Mouse (Mus musculus) gastrocnemius, adult 2 months (tissue): ENCODE results near the gene Uso1. TPM values are rescaled to one million over a fixed set of nuclear protein-coding genes. Genes with fewer than 3 reads are reported as not detected.
A peak's percentile ranks its signal among the peaks of the same experiment; 100 is the strongest.
"Not testable (repeated sequence)": the region's sequence is repeated elsewhere in the genome, so short reads cannot be mapped to it uniquely, and the experiment has no call there.

Source experiments
- DNase-seq: peaks from one replicate; pipeline ENCODE4 v3.0.0; 2022
- H3K27ac ChIP-seq: fragments of 200-600 bp; 2 replicates; pipeline ENCODE4 v1.8.1; 2022; ENCODE audit warnings: mild to moderate bottlenecking
- H3K4me3 ChIP-seq: fragments of 200-600 bp; 2 replicates; pipeline ENCODE4 v1.8.1; 2022; ENCODE audit warnings: mild to moderate bottlenecking, moderate library complexity
- CTCF ChIP-seq: fragments of 200-600 bp; IDR thresholded peaks from 2 replicates; pipeline ENCODE4 v1.8.1; 2022; ENCODE audit warnings: antibody characterized with exemption, mild to moderate bottlenecking, moderate library complexity
- intact Hi-C: fragments of 180-260 bp; cut with DNase I; formaldehyde crosslinking; loops from one replicate; pipeline ENCODE4 v1.15.1; 2025
- total RNA-seq, 2 experiments: library from RNA; stranded (reverse); gene quantifications; 2 replicates each; pipeline ENCODE4 v1.2.3; 2021

Gene Uso1
- total RNA-seq, 2 experiments from 2014 or later, result 63.2 to 72.3 TPM

DNA sequence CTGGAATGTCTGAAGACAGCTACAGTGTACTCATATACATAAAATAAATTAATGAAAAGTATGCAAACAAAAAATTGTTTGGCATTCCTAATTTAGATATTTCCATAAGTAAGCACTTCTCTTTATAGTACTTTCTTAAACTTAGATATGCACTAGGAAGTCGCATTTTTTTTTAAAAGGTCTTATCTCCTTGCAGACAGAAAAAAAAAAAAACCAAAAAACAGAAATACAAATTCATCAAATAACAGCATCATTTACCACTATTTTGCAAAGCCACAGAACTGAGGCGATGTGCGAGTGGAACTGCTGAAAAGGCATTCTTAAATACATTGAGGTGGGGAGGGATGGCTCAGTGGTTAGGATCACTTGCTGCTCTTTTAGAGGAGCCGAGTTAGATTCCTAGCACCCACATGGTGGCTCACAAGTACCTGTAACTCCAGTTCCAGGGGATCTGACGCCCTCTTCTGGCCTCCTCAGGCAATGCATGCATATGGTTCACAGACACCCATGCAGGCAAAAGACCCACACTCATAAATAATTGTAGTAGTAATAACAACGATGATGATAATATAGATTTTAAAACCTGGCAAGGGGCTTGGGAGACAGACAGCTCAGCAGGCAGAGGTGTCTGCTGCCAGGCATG is 7.6 kb upstream of the Uso1 start:
- intact Hi-C loops, result no loop called here
- H3K4me3 ChIP-seq, result no peak overlapping the region
- H3K27ac ChIP-seq, result no peak overlapping the region
- no peak for DNase-seq
- 0 out of 2 replicates have a peak, but pooled peaks have one; percentile 4 for TF ChIP-seq CTCF

DNA sequence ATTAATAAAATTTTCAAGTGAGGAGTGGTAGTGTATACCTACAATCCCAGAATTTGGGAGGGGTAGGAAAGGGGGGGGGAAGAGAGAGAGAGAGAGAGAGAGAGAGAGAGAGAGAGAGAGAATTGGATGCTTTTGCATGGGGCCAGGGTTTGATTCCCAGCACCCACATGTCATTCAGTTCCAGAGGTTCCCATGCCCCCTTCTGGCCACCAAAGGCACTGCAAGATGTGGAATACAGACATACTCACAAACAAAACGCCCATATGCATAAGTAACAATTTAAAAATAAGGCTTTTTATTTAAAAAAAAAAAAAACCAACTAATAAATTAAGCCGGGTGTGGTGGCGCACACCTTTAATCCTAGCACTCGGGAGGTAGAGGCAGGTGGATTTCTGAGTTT is 5.6 kb upstream of the Uso1 start:
- intact Hi-C loops, result no loop called here
- no peak for DNase-seq
- peak; percentile 24 for TF ChIP-seq CTCF

DNA sequence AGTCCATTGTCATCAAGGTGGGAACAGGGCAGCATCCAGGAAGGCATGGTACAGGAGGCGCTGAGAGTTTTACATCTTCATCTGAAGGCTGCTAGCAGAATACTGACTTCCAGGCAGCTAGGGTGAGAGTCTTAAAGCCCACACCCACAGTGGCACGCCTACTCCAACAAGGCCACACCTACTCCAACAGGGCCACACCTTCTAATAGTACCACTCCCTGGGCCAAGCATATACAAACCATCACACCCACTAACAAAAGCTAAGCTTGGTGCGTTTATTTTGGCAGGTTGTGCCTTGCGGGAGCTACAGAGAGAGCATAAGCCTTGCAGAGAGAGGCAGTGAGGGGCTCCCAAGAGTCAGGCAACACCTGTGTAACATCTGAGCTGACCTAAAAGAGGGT is 4.7 kb upstream of the Uso1 start:
- DNase-seq, H3K27ac ChIP-seq, H3K4me3 ChIP-seq, intact Hi-C loops: not testable (repeated sequence)

More for the DNA sequence above, 5.6 kb upstream of the Uso1 start:
- Histone ChIP-seq H3K4me3 (no peak overlapping the region), H3K27ac (no peak overlapping the region)

DNA sequence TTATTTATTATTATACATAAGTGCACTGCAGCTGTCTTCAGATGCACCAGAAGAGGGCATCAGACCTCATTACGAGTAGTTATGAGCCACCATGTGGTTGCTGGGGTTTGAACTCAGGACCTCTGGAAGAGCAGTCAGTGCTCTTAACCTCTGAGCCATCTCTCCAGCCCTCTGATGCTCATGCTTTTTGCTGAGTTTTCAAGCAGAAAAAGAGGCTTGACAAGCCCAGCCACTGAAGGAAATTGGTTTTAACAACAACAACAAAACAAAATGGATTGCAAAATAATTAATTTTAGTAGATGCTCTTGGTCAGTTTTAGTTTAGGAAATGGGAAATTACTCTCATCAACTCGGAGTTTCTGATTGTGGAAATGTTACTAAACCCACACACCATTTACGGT is 2.8 kb upstream of the Uso1 start:
- TF ChIP-seq CTCF, result no peak
- intact Hi-C loops, result loop anchor here (5.0 kb wide), 1 partner anchor 53 kb away; the partner anchor contains the start of gene G3bp2
- DNase-seq, result no peak
- Histone ChIP-seq H3K27ac (no peak overlapping the region), H3K4me3 (no peak overlapping the region)

DNA sequence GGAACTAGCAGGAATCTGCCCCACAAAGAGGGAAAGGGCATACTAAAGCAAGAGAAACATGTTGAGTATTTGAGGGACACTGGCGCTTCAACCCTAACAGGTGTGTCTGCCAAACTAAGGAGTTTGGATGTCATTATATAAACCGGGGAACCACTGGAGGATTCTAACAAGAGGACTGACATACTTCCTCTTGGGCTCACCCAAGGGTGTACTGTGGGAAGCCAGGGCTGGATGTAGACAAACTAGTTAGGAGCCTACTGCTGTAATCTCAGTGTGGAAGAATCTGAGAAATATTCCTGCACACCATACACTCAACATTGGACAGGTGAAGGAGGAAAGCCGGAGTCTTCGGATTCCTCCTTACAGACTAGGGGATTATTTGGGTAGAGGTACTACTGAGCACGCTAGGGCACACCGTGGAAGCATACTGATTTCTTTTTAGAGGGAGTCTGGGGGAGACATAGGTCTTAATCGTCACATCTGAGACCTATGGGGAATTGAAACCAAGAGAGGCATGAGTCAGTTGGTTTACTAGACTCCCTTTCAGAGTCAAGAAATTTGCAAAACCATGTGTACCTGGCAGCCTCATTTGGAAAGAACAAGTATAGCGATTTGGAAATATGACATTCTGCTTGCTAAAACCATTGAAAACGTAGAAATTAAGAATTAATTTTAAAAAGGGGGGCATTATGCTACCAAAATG is 1.1 kb upstream of the Uso1 start:
- no peak for TF ChIP-seq CTCF
- no peak for DNase-seq
- intact Hi-C loops, result loop anchor here (1.0 to 5.0 kb wide), 2 partner anchors 54 to 174 kb away; partner anchors contain the start of gene G3bp2
- H3K27ac ChIP-seq, result peak overlapping the region; percentile 99
- peak overlapping the region; percentile 77 for H3K4me3 ChIP-seq

DNA sequence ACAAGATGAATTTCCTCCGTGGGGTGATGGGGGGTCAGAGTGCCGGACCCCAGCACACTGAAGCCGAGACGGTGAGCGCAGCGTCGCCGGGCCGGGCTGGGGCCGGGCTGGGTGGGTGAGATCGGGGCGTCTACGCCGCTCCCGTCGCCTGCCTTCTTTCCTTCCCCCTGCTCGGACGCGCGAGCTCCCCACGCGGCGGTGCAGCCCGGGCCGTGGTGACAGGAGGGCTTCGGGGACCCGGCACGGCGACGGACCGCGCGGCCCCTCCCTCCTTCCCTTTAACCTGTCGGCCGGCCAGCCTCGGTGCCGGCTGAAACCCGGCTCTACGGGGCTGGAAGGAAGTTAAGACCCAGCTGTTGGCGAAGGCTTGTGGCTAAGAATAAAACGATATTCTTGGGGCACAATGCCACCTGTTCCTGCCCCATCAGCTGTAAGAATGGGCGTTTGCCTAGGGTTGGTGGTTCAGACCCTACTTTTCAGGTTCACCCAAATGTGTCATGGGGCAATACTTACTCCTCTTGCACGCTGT is 419 bp downstream of the Uso1 start:
- H3K27ac ChIP-seq, result peak overlapping the region; percentile 99
- H3K4me3 ChIP-seq, result peak overlapping the region; percentile 77
- TF ChIP-seq CTCF, result peak; percentile 14; the same call in 1 of the 2 replicates
- intact Hi-C loops, result loop anchor here (5.0 kb wide), 1 partner anchor 56 kb away; the partner anchor contains the start of gene G3bp2
- peak; percentile 82 for DNase-seq

DNA sequence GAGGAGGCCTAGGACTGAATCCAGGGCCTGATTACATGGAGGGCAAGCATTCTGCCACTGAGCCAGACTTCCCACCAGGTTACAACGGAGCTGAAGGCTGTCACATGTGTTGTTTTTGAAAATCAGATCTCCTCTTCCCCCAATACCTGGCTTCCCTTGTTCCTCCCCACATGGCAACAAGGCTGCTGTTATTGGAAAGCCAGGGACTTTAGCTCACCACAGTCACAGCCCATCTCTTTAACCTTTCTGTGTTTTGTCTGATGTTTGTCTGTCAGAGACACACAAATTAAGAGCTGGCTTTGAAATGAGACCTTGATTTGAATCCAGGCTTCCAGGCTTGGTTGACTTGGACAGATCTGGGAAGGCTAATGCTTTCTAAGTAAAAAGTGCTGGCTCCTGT is 1.5 kb downstream of the Uso1 start:
- no peak for DNase-seq
- no peak for TF ChIP-seq CTCF
- Histone ChIP-seq H3K4me3 (peak overlapping the region; percentile 77), H3K27ac (peak overlapping the region; percentile 99)
- intact Hi-C loops, result loop anchor here (5.0 kb wide), 1 partner anchor 57 kb away; the partner anchor contains the start of gene G3bp2

DNA sequence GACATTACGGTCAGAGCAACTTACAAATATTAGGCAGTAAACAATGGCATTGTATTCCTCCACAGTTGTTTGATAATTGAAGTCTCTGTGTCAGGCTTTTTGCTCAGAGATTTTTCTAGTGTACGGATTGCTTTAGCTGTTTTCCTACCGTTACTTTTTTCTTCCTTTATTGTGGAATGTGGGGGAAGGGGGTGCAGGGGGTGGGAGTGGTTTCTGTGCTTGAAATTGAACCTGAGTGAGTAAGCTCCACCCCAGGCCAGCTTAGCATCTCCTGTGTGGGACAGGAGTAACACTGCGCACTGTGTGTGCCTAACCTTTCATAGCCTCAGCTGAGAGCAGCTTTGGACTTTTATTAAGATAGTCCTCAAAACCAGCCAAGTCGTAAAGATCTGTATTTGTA is 4.0 kb downstream of the Uso1 start:
- Histone ChIP-seq H3K4me3 (no peak overlapping the region), H3K27ac (no peak overlapping the region)
- TF ChIP-seq CTCF, result no peak
- DNase-seq, result no peak
- intact Hi-C loops, result no loop called here

DNA sequence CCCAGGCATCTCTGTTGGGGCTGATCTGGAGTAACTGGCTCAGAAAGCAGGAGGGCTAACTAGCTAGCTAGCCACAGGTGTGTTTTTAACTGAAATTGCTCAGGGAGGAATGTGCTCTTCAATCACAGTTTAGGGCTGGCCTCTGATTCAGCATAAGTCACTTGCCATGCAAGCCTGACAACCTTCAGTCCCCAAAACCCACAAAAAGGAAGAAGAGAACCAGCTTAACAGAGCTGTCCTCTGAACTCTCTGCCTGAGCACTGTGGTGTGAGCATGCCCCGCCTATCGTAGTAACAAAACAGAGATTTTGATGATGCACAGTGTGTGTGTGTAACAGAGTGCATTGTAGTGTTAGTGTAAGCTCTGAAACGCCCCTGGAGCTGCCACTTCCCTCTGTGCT is 4.7 kb downstream of the Uso1 start:
- no peak for DNase-seq
- TF ChIP-seq CTCF, result no peak
- Histone ChIP-seq H3K27ac (peak overlapping the region; percentile 12; the same call in 1 of the 2 replicates), H3K4me3 (no peak overlapping the region)
- intact Hi-C loops, result no loop called here

DNA sequence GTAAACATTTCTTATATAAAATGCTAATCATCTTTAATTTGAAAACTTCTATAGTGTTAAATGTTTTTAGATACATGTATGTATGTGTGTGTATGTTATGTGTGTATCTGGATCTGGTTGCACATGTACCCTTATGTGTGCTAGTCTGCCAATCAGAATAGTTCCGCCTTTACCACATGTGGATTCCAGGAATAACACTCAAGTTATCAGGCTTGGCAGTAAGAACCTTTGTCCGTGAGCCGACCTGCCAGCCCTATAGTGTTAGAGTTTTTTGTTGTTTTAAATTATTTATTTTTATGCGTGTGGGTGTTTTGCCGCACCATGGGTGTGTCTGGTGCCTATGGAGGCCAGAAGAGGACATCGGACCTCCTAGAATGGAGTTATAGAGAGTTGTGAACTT is 5.9 kb downstream of the Uso1 start:
- no peak for TF ChIP-seq CTCF

DNA sequence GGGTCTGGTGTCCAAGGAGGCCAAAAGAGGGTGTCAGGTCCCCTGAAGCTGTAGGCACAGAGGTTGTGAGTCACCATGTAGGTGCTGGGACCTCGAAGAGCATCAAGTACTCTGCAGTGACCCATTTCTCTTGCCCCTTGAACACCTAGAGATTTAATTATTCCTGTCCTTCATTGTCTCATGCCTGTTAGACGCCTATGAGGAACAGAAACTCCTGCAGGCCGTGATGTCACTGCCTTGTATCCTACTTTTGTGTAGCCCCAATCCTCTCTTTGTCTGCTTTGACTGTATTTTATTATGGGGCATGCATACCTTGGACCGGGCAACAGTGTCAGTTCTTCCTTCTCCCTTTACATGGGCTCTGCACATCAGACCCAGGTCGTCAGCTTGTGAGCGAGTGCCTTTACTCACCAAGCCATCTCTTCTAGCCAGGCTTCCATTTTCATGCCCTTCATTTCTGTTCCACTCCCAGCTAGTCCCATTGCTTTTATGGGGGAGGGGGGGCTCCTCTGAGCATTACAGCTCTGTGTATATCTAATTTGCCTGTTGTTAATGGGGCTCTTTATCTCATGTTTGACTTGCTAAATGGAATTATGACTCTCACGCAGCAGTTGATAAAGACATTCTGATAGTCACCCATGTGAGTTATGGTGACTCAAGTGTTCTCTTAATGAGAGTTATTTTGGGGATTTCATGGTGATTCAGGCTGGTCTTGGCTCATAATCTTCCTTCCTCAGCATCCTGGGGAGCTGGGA is 7.4 kb downstream of the Uso1 start:
- no peak overlapping the region for H3K27ac ChIP-seq
- H3K4me3 ChIP-seq, result no peak overlapping the region
- TF ChIP-seq CTCF, result no peak
- intact Hi-C loops, result no loop called here
- DNase-seq, result no peak

More for the DNA sequence above, 5.9 kb downstream of the Uso1 start:
- H3K4me3 ChIP-seq, result no peak overlapping the region
- no peak overlapping the region for H3K27ac ChIP-seq
- no peak for DNase-seq
- intact Hi-C loops, result no loop called here

DNA sequence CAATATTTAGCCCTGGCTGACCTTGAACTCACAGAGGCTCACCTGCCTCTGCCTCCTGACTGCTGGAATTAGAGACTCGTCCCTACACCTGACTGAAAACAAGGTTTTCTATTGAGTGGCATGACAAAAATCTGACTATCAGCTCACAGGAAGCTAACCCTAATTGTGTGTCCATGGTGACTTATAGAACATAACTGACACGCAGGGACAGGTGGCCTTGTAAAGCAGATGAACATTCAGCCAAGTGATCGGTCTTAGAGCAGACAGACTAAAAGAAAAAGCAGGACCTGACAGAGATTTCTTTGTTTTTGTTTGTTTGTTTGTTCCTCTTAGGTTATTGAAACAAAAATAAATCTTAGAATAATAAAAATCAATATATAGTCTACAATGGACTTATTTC is 10.5 kb downstream of the Uso1 start:
- no peak for DNase-seq
- intact Hi-C loops, result no loop called here
- Histone ChIP-seq H3K27ac (no peak overlapping the region), H3K4me3 (no peak overlapping the region)
- TF ChIP-seq CTCF, result no peak
